Mouse (Mus musculus) liver, embryonic 14.5 days (tissue): ENCODE results near the gene Abt1.

Experiments used
- CTCF ChIP-seq: IDR thresholded peaks from 2 replicates; pipeline ENCODE4 v1.5.1; 2016; ENCODE audit warnings: antibody characterized with exemption, low read depth, control low read depth
- EP300 ChIP-seq: IDR thresholded peaks from 2 replicates; pipeline ENCODE4 v1.6.1; 2016; ENCODE audit warnings: antibody characterized with exemption, low read depth

GRCm38 (mm10) chr13:23427401-23427910 lies 3.8 kb upstream of the Abt1 start:
- TF ChIP-seq CTCF, result no peak
- TF ChIP-seq EP300, result no peak
